Mouse (Mus musculus) ES-CJ7 (cell line): ENCODE data around the gene Slc15a3.

Experiments used
- DNase-seq: peaks from one replicate; pipeline ENCODE4 v3.0.0; 2011; ENCODE audit warnings: low read depth, low spot score

Gene Slc15a3

GRCm38 (mm10) chr19:10821319-10821718 lies 18.2 kb upstream of the Slc15a3 start:
- peak; percentile 62 for DNase-seq

GRCm38 (mm10) chr19:10822534-10822933 lies 17.0 kb upstream of the Slc15a3 start:
- no peak for DNase-seq

GRCm38 (mm10) chr19:10824061-10824460 lies 15.5 kb upstream of the Slc15a3 start:
- no peak for DNase-seq

GRCm38 (mm10) chr19:10828321-10828720 lies 11.2 kb upstream of the Slc15a3 start:
- no peak for DNase-seq

GRCm38 (mm10) chr19:10829436-10830175 lies 9.9 kb upstream of the Slc15a3 start, which contains the start of gene Cd6:
Cd6 (minus strand) TSS chr19:10830058.
- DNase-seq: no peak

GRCm38 (mm10) chr19:10831424-10831823 lies 8.1 kb upstream of the Slc15a3 start:
- peak; percentile 89 for DNase-seq

- no peak for DNase-seq
Measured at GRCm38 (mm10) chr19:10832030-10832429, 7.5 kb upstream of the Slc15a3 start.

- no peak for DNase-seq
Measured at GRCm38 (mm10) chr19:10833611-10834010, 5.9 kb upstream of the Slc15a3 start.

GRCm38 (mm10) chr19:10835671-10836070 lies 3.9 kb upstream of the Slc15a3 start:
- peak; percentile 84 for DNase-seq

- no peak for DNase-seq
Measured at GRCm38 (mm10) chr19:10841721-10842626, 2.4 kb downstream of the Slc15a3 start.

- DNase-seq: no peak
Measured at GRCm38 (mm10) chr19:10842914-10843313, 3.4 kb downstream of the Slc15a3 start.

GRCm38 (mm10) chr19:10844206-10844605 lies 4.7 kb downstream of the Slc15a3 start:
- DNase-seq: no peak

- no peak for DNase-seq
Measured at GRCm38 (mm10) chr19:10845454-10845853, 5.9 kb downstream of the Slc15a3 start.

- no peak for DNase-seq
Measured at GRCm38 (mm10) chr19:10846150-10846549, 6.6 kb downstream of the Slc15a3 start.

- no peak for DNase-seq
Measured at GRCm38 (mm10) chr19:10847311-10848087, 8.0 kb downstream of the Slc15a3 start.

GRCm38 (mm10) chr19:10855422-10855821 lies 15.9 kb downstream of the Slc15a3 start:
- no peak for DNase-seq

GRCm38 (mm10) chr19:10856520-10856919 lies 17.0 kb downstream of the Slc15a3 start:
- no peak for DNase-seq

GRCm38 (mm10) chr19:10860072-10860497 lies 20.6 kb downstream of the Slc15a3 start:
- peak; percentile 69 for DNase-seq

GRCm38 (mm10) chr19:10866351-10866750 lies 26.8 kb downstream of the Slc15a3 start:
- DNase-seq: no peak

- no peak for DNase-seq
Measured at GRCm38 (mm10) chr19:10867946-10868622, 28.6 kb downstream of the Slc15a3 start.

GRCm38 (mm10) chr19:10868623-10869141 lies 29.2 kb downstream of the Slc15a3 start:
- DNase-seq: no peak
